Mouse (Mus musculus) midbrain, embryonic 14.5 days (tissue): ENCODE measurements around the gene Mob1b. TPM values are rescaled to one million over a fixed set of nuclear protein-coding genes. Genes with fewer than 3 reads are reported as not detected.

Source experiments
- ATAC-seq: fragments of 200-750 bp; cut with Nextera tagmentation; 2 replicates; pipeline ENCODE4 v1.8.0; 2017; ENCODE audit warnings: moderate number of reproducible peaks, moderate library complexity; ENCODE audit not compliant: low FRiP score, low TSS enrichment
- DNase-seq: peaks from one replicate; pipeline ENCODE4 v3.0.0-alpha.2; 2015
- H3K27ac ChIP-seq: fragments of 300-500 bp; sonication (generic); replicated peaks from 2 replicates; pipeline ENCODE4 v1.5.1; 2014; ENCODE audit warnings: mild to moderate bottlenecking, low read depth, low read length, moderate library complexity
- H3K27me3 ChIP-seq: fragments of 300-500 bp; sonication (generic); 2 replicates; pipeline ENCODE4 v1.6.1; 2014; ENCODE audit warnings: low read length, control low read depth, mixed read lengths; ENCODE audit not compliant: control insufficient read depth, insufficient read depth
- H3K36me3 ChIP-seq: fragments of 300-500 bp; sonication (generic); 2 replicates; pipeline ENCODE4 v1.6.1; 2014; ENCODE audit warnings: low read length, control low read depth; ENCODE audit not compliant: control insufficient read depth, insufficient read depth
- H3K4me1 ChIP-seq: fragments of 300-500 bp; sonication (generic); 2 replicates; pipeline ENCODE4 v1.6.1; 2014; ENCODE audit warnings: mild to moderate bottlenecking, antibody characterized with exemption, low read length, control low read depth; ENCODE audit not compliant: control insufficient read depth, insufficient read depth
- H3K4me2 ChIP-seq: fragments of 300-500 bp; sonication (generic); 2 replicates; pipeline ENCODE4 v1.6.1; 2014; ENCODE audit warnings: mild to moderate bottlenecking, low read length, moderate library complexity
- H3K4me3 ChIP-seq: fragments of 300-500 bp; sonication (generic); replicated peaks from 2 replicates; pipeline ENCODE4 v1.5.1; 2014; ENCODE audit warnings: low read depth, low read length
- H3K9ac ChIP-seq: fragments of 300-500 bp; sonication (generic); replicated peaks from 2 replicates; pipeline ENCODE4 v1.6.1; 2014; ENCODE audit warnings: mild to moderate bottlenecking, low read length, moderate library complexity
- H3K9me3 ChIP-seq: fragments of 300-500 bp; sonication (generic); 2 replicates; pipeline ENCODE4 v1.6.1; 2016; ENCODE audit warnings: low read length, control low read depth, mixed read lengths; ENCODE audit not compliant: control insufficient read depth
- WGBS: fragments of 180-500 bp; shearing (Covaris S2); extraction: QIAGEN DNeasy Blood & Tissue Kit; methylation state at CpG from one replicate; pipeline ENCODE4 v1.1.7; 2014; 5-methylcytosine and 5-hydroxymethylcytosine counted together
- polyA plus RNA-seq: library from polyadenylated mRNA; unstranded; fragments of >200 nt; fragmentation: Nextera tagmentation; extraction: Ambion mirVana; gene quantifications from 2 replicates; pipeline ENCODE4 v1.2.1, GENCODE M21; 2014

Mob1b gene
- polyA plus RNA-seq, 1 experiment from 2014 or later, result 13.7 TPM

DNA sequence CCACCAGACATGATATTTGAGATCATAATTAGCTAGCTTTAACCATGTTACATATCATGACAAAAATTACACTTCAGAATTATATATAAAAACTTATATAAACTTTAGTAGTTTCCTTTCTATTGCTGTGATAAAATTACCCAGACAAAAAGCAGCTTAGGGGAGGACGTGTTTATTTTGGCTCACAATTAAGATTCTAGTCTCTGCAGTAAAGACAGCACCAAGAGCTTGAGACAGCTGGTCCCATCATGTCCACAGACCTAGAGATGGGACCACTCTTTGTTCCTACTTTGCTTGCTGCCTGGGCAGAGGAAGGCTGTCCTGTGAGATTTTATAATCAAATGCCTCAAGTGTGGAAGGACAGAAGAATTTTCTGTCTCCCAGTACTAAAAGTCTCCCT, 64.4 kb downstream of the Mob1b start:
- Histone ChIP-seq H3K9ac (no peak overlapping the region), H3K27ac (no peak overlapping the region), H3K27me3 (no peaks in the 10 kb centered on the region), H3K4me3 (no peak overlapping the region), H3K9me3 (no peaks in the 10 kb centered on the region), H3K4me2 (no peak overlapping the region), H3K36me3 (peaks cover 38% of the 10 kb centered on the region), H3K4me1 (no peaks in the 10 kb centered on the region)
- ATAC-seq (no peak), DNase-seq (no peak)
- 80% methylated on average over 1 of the region's 1 CpGs for WGBS

DNA sequence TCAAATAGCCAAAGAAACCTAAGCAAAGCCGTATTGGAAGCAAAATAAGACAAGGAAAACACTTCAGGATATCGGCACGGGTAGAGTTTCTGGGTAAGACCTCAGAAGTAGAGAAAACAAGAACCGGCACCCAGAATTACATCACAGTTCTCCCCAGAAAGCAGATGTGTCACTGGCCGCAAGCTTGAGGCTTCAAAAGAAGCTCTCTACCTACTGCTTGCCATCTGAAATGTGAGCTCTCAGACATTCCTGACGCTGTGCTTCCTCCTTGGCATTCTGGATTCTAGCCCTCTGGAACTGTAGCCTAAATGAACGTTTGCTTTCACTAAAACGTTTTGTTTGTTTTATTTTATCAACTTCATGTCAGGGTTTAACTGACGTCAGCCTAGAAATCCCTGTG, 70.0 kb downstream of the Mob1b start:
- Histone ChIP-seq H3K4me3 (no peak overlapping the region), H3K27me3 (no peaks in the 10 kb centered on the region), H3K4me2 (no peak overlapping the region), H3K36me3 (no peaks in the 10 kb centered on the region), H3K9me3 (no peaks in the 10 kb centered on the region), H3K4me1 (no peaks in the 10 kb centered on the region), H3K9ac (no peak overlapping the region), H3K27ac (no peak overlapping the region)
- DNase-seq (no peak), ATAC-seq (no peak)
- WGBS, result 60% methylated on average over 9 of the region's 9 CpGs

DNA sequence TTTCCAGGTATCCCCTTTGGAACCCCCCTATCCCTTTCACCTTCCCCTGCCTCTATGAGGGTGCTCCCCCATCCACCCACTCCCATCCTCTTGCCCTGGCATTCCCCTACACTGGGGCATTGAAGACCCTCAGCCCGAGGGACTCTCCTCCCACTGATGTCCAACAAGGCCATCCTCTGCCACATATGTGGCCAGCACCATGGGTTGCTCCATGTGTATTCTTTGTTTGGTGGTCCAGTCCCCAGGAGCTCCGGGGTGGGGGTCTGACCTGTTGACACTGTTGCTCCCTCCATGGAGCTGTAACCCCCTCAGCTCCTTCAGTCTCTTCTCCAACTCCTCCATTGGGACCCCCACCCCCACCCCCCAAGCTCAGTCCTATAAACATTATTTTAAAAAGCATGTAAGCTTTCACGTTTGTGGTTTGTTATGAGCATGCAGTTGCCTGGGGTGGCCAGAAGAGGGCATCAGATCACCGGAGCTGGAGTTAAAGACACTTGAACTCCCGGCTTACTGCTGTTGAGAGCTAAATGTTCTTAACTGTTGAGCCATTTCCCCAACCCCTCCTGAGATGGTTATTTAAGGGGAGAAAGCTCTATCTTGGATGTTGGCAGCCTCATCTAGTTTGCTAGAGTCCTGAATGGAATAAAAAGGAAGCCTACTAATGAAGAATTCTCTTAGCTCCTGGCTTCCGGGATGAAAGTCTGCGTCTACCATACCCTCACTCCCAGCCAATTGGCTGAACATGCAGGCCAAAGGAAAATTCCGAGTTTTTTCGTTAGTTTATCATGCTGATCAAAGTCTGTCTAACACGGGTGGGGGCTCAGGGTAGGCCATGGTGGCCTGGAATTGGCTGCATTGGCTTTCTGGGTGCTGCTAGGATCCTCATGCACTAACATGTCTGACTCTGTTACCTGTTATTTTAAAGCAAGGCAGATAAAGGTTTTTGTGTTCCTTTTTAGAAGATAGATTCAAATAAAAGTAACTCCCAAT, 70.9 kb downstream of the Mob1b start:
- no peaks in the 10 kb centered on the region for H3K4me1 ChIP-seq
- H3K27ac ChIP-seq, result no peak overlapping the region
- no peaks in the 10 kb centered on the region for H3K27me3 ChIP-seq
- no peak overlapping the region for H3K4me3 ChIP-seq
- no peaks in the 10 kb centered on the region for H3K9me3 ChIP-seq
- no peaks in the 10 kb centered on the region for H3K36me3 ChIP-seq
- ATAC-seq (peak; percentile 46; the same call in 1 of the 2 replicates), DNase-seq (peak; percentile 78)
- WGBS, result 43% methylated on average over 10 of the region's 10 CpGs
- no peak overlapping the region for H3K4me2 ChIP-seq
- H3K9ac ChIP-seq, result no peak overlapping the region

DNA sequence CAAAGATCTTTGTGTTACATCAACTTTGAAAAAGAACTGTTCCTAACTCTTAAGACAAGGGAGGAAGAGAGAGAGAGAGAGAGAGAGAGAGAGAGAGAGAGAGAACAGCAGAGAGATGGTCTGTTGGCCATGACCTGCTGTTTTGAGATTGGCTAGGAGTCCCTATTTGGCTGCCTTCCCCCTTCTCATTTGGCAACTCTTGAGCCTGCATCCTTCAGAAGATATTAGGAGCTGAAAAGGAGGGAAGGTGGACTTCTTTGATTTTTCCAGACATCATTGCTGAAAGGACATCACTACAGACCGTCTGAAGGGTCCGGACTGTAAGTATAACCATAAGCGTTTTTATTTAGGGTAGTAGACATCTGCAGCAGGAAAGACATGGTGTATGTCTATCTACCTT, 73.0 kb downstream of the Mob1b start:
- H3K4me2 ChIP-seq, result no peak overlapping the region
- ATAC-seq (no peak), DNase-seq (no peak)
- H3K9ac ChIP-seq, result no peak overlapping the region
- no peaks in the 10 kb centered on the region for H3K27me3 ChIP-seq
- no peaks in the 10 kb centered on the region for H3K4me1 ChIP-seq
- WGBS, result 88% methylated on average over 3 of the region's 3 CpGs
- no peak overlapping the region for H3K4me3 ChIP-seq
- H3K9me3 ChIP-seq, result no peaks in the 10 kb centered on the region
- no peaks in the 10 kb centered on the region for H3K36me3 ChIP-seq
- H3K27ac ChIP-seq, result no peak overlapping the region

DNA sequence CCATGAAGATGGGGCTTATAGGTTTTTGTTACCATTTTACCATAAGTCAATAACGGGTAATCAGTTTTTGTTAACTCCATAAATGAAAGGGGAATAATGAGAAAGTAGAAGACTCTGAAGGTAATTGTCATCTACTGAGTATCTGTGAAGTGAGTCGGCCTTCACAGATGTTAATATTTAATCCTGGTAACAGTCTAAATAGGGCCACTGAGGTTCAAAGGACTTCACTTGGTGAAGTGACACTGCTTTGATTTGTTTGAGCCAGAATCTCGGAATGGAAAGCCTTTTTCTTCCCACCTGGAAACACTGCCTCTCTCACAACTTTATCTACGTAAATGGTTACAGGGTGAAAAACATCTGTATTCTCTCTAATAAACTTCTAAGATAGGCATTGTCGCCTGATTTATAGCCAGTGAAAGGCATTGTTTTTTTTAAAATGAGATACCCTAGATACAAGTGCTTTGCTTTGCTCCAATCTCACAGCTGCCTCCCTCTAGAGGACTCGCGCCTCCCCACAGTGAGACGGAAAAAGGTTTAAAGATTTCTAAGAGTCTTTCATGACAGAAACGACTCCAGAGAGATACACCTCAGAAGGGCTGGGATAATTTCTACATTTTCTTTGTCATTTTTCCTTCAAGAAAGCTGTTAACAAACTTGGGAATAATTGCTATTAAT, 75.4 kb downstream of the Mob1b start:
- no peaks in the 10 kb centered on the region for H3K36me3 ChIP-seq
- no peak for ATAC-seq
- H3K4me3 ChIP-seq, result no peak overlapping the region
- H3K4me1 ChIP-seq, result no peaks in the 10 kb centered on the region
- no peaks in the 10 kb centered on the region for H3K9me3 ChIP-seq
- no peak overlapping the region for H3K27ac ChIP-seq
- DNase-seq, result no peak
- no peaks in the 10 kb centered on the region for H3K27me3 ChIP-seq
- H3K9ac ChIP-seq, result no peak overlapping the region
- WGBS, result 53% methylated on average over 9 of the region's 9 CpGs
- no peak overlapping the region for H3K4me2 ChIP-seq

DNA sequence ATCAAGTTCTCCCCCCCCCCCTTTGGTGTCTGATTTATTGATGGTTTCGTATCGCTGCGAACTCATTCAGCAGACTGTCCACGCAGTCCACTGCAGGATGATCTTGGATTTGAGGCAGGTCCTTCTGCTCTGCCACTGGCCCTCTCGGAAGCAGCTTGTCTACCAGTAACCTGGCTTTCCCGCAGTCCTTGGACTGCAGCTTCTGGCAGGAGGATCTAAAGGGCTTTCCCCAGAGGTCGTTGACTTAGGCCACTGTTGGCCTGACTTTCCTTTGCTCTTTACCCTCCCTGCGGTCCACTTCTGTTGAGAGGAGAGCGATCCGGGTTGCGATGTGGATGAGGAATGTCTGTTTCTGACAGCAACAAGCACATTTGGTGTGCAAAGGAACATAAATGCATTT, 75.9 kb downstream of the Mob1b start:
- Histone ChIP-seq H3K9ac (no peak overlapping the region), H3K27ac (no peak overlapping the region), H3K36me3 (no peaks in the 10 kb centered on the region), H3K4me2 (no peak overlapping the region), H3K27me3 (no peaks in the 10 kb centered on the region), H3K9me3 (no peaks in the 10 kb centered on the region), H3K4me3 (no peak overlapping the region), H3K4me1 (no peaks in the 10 kb centered on the region)
- DNase-seq (no peak), ATAC-seq (no peak)
- WGBS, result 77% methylated on average over 11 of the region's 11 CpGs

DNA sequence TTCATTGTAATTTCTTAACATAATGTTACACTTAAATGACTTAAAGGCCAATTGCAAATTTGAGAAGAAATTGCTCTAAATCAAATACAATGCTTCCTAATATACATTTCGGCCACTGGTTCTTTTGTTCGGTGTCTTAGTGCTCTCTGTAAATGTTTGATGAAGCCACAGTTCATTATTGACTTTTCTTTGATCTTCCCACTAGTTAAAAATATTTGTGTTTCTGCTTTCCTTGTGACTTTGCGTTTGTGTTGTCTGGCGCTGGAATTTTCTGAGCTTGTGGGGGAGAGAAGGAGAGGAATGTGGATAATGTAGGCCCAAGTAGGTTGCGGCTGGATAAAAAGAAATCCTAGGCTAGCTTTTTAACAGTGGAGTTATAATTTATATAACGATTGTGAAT, 76.5 kb downstream of the Mob1b start:
- Histone ChIP-seq H3K9ac (no peak overlapping the region), H3K4me3 (no peak overlapping the region), H3K4me1 (no peaks in the 10 kb centered on the region), H3K9me3 (no peaks in the 10 kb centered on the region), H3K4me2 (no peak overlapping the region), H3K27me3 (no peaks in the 10 kb centered on the region), H3K36me3 (no peaks in the 10 kb centered on the region), H3K27ac (no peak overlapping the region)
- WGBS, result 93% methylated on average over 6 of the region's 6 CpGs
- ATAC-seq (no peak), DNase-seq (no peak)

DNA sequence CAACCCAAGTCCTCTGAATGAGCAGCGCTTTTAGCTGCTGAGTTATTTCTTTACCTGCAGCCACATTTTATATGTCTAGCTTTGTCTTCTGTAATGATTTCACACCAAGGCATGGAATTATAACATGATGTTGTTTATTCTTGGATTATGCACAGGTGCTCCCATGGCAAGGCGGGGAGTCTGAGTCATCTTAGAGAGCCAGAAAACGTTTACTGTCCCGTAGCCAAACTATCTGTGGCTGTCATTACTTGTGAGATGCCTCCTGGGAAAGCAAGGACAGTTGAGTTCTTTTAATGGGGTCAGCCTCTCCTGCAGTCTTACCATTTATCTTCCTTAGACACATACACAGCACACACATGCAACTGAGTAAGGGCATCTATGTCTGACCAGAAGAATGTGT, 85.0 kb downstream of the Mob1b start:
- DNase-seq, result no peak

More for the DNA sequence above, 85.0 kb downstream of the Mob1b start:
- Histone ChIP-seq H3K36me3 (no peaks in the 10 kb centered on the region), H3K4me1 (no peaks in the 10 kb centered on the region), H3K27ac (no peak overlapping the region), H3K4me3 (no peak overlapping the region), H3K27me3 (no peaks in the 10 kb centered on the region), H3K9me3 (no peaks in the 10 kb centered on the region), H3K4me2 (no peak overlapping the region), H3K9ac (no peak overlapping the region)
- 97% methylated on average over 4 of the region's 4 CpGs for WGBS
- ATAC-seq, result no peak
